Mouse (Mus musculus) olfactory bulb, adult 2 months (tissue): Measurements from ENCODE around the gene Mterf1a. TPM values are rescaled to one million over a fixed set of nuclear protein-coding genes. Genes with fewer than 3 reads are reported as not detected.

Experiments
- H3K27ac ChIP-seq: fragments of 200-500 bp; 2 replicates; pipeline ENCODE4 v1.5.1; 2012; ENCODE audit warnings: low read depth, low read length; ENCODE audit not compliant: insufficient read depth
- H3K4me1 ChIP-seq: fragments of 200-500 bp; 2 replicates; pipeline ENCODE4 v1.6.1; 2012; ENCODE audit warnings: low read length; ENCODE audit not compliant: control insufficient read depth, insufficient read depth
- H3K4me3 ChIP-seq: fragments of 200-500 bp; 2 replicates; pipeline ENCODE4 v1.5.1; 2012; ENCODE audit warnings: mild to moderate bottlenecking, low read depth, low read length, moderate library complexity; ENCODE audit not compliant: insufficient read depth
- CTCF ChIP-seq: fragments of 200-500 bp; IDR thresholded peaks from 2 replicates; pipeline ENCODE4 v1.5.1; 2012; ENCODE audit warnings: low read depth, mild to moderate bottlenecking, low read length, moderate library complexity; ENCODE audit not compliant: insufficient read depth
- POLR2A ChIP-seq: fragments of 200-500 bp; IDR thresholded peaks from 2 replicates; pipeline ENCODE4 v1.6.1; 2012; ENCODE audit warnings: mild to moderate bottlenecking, low read depth, low read length, moderate library complexity; ENCODE audit not compliant: insufficient read depth
- WGBS: fragments of 180-500 bp; shearing (Covaris S2); methylation state at CpG from one replicate; pipeline ENCODE4 v1.1.7; 2018; 5-methylcytosine and 5-hydroxymethylcytosine counted together
- polyA plus RNA-seq: library from polyadenylated mRNA; stranded (reverse); fragments of >200 nt; gene quantifications from 2 replicates; pipeline ENCODE4 v1.2.4, GENCODE M21; 2012; ENCODE audit warnings: low replicate concordance; ENCODE audit not compliant: missing spikeins, insufficient read depth, insufficient read length

Mterf1a gene
- polyA plus RNA-seq, 1 experiment = not detected

GRCm38 (mm10) chr5:3872348-3872747 lies 21.4 kb downstream of the Mterf1a start:
- TF ChIP-seq POLR2A = no peak
- no peak for TF ChIP-seq CTCF
- Histone ChIP-seq H3K27ac (no peak overlapping the region), H3K4me3 (no peak overlapping the region), H3K4me1 (peaks cover 3% of the 10 kb centered on the region; the same call in 1 of the 2 replicates)
- WGBS = 72% methylated on average over 1 of the region's 1 CpGs

GRCm38 (mm10) chr5:3870161-3870560 lies 23.6 kb downstream of the Mterf1a start:
- 74% methylated on average over 4 of the region's 4 CpGs for WGBS
- H3K4me3 ChIP-seq = no peak overlapping the region
- TF ChIP-seq POLR2A (no peak), CTCF (no peak)
- peaks cover 3% of the 10 kb centered on the region; the same call in 1 of the 2 replicates for H3K4me1 ChIP-seq
- H3K27ac ChIP-seq = no peak overlapping the region

GRCm38 (mm10) chr5:3845026-3845425 lies 48.7 kb downstream of the Mterf1a start, which contains the start of gene Lrrd1:
Gene Lrrd1, plus strand, starts transcription at chr5:3845173.
- Histone ChIP-seq H3K4me3 (peak within 1 kb of the TSS; percentile 17), H3K27ac (no peak within 1 kb of the TSS), H3K4me1 (peaks cover 5% of the 10 kb centered on the region; the same call in 1 of the 2 replicates)
- TF ChIP-seq CTCF (no peak), POLR2A (no peak)
- 13% methylated on average over 24 of the region's 24 CpGs for WGBS

Other genes with a start within 250 kb of the Mterf1a start
- gene Tmbim7, start 242.8 kb downstream of the Mterf1a start, polyA plus RNA-seq = not detected in 2 replicates
- gene Gatad1, start 236.7 kb downstream of the Mterf1a start, polyA plus RNA-seq = not detected in 2 replicates
- gene Ankib1, start 91.0 kb downstream of the Mterf1a start, polyA plus RNA-seq = not detected in 2 replicates
- not detected in 2 replicates for gene Krit1, start 90.7 kb downstream of the Mterf1a start, polyA plus RNA-seq
- gene Lrrd1, start 48.8 kb downstream of the Mterf1a start, polyA plus RNA-seq = not detected in 2 replicates
- gene Akap9, start 34.1 kb upstream of the Mterf1a start, polyA plus RNA-seq = 166 and 226 TPM in 2 replicates
- gene Cyp51, start 210.8 kb upstream of the Mterf1a start, polyA plus RNA-seq = not detected in 2 replicates